Mouse (Mus musculus) granulocyte monocyte progenitor cell, adult 5-6 weeks (primary cell): ENCODE results near the gene Ear2. TPM values are rescaled to one million over a fixed set of nuclear protein-coding genes. Genes with fewer than 3 reads are reported as not detected.
"Not testable (repeated sequence)": the region's sequence is repeated elsewhere in the genome, so short reads cannot be mapped to it uniquely, and the experiment has no call there.

Experiments used
- ATAC-seq: replicated peaks from 2 replicates; pipeline ENCODE4 v1.8.0; 2016; ENCODE audit warnings: mild to moderate bottlenecking, moderate TSS enrichment, inconsistent platforms; ENCODE audit not compliant: poor library complexity, severe bottlenecking
- total RNA-seq, 2 experiments: library from RNA; stranded (forward) in 1 of 2; stranded (reverse) in 1 of 2; fragments of 200-712, 200-1000 nt in 1 of 2; fragments of >200 nt in 1 of 2; fragmentation: Nextera tagmentation in 1 of 2; gene quantifications; 2 replicates each; pipeline ENCODE4 v1.2.3; 2014 to 2017

Ear2 gene
- total RNA-seq (2014; fragmentation: Nextera tagmentation): not detected in 2 replicates
- 7.2 and 9.9 TPM in 2 replicates for total RNA-seq (2017)

DNA sequence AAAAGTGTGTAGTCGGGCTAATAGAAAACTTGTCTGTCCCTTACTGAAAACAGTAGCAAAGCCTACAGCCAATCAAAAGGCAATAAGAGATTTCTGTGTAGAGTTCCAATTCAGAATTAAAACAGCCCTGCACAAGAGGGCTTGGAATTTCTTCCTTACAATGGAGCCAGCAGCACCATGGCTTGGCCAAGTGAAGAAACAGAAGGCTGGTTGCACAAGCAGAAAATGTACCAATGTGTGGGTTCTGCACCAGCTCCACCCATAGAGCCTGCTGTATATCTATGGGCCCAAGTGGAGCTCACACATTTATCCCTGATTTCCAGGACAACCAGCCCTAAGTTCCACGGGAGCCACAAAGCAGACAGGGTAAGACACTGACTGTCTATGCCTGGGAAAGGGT is at the start of gene Ear2:
Ear2 (plus strand) TSS at position 301 of the 400 bp plus-strand sequence.
- not testable (repeated sequence) for ATAC-seq

DNA sequence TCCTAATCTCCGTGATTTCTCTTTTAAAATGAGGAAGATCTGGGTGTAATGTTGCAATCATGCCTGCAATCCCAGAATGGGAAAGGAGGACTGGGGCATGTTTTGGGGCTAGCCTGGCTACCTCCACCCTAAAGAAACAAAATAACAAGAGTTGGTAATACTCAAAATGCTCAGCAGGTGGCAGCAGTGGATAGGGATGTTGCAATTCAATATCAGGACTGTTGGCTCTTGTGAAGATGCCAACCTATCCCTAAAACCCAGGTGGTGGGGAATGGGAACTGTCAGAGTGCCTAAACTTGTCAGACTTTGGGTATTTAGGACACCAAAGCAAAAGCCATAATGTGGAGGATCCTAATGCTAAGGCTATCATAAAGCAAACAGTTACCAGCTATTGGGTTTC is 34.6 kb upstream of the Ear2 start:
- peak; percentile 90 for ATAC-seq

DNA sequence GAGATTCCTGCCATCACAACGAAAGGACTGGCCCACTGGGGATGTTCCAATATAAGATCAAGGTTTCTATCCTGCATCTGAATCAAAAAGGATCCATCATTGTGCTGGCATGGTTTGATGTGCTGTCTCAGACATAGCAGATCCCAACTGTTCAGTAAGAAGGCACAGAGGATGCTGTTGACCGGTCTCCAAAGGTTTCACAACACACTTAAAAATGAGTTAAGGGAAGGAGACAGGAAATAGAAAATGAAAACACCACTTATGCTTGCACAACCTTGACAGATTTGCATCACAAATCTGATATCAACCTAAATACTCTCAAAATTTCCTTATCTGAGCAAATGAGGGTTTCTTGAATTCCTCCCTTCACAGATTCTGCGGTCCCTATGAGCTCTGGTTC is 31.9 kb upstream of the Ear2 start:
- ATAC-seq: peak; percentile 70

DNA sequence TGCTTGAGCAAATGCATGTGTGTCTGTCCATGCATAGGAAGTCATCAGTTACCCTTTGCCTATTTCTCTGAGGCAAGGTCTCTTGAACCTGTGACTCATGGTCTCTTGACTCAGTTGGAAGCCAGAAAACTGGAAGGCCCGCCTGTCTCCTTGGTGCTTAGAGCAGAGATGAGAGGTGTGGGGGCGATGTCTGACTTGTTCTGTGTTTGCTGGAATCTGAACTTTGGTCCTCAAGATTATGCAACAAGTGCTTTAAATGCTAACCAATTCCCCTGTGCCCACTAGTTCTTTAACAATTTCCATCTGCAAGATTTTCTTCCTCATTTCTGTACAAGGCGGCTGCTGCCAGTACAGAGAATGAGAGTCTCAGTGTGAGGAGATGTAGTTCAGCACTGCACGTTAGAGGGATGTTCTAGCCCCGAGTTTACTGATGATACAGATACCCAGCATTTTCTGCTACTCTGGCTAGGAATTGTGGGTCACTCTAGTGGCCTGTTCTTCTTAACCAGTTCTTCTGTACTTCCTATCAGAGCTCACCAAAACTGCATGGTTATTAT is 24.6 kb upstream of the Ear2 start:
- peak; percentile 61 for ATAC-seq

DNA sequence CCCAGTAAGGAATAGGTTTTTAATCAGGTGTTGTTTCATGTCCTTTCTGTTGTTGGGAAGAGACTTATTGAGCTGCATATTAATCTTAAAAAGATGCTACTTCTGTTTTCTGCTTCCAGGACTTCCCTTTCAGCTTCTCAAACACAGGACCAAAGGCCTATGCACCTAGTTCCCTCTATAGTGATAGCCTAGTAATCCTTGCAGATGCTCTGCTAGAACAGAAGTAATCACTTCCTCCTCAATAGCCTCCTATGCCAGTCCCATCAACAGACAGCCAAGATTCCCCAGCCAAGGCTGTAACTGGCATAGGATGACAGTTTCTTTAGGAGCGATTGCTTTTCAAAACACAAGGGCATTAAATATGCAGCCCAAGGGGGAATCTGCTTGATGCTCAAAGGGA is 15.9 kb upstream of the Ear2 start:
- ATAC-seq: peak; percentile 78

DNA sequence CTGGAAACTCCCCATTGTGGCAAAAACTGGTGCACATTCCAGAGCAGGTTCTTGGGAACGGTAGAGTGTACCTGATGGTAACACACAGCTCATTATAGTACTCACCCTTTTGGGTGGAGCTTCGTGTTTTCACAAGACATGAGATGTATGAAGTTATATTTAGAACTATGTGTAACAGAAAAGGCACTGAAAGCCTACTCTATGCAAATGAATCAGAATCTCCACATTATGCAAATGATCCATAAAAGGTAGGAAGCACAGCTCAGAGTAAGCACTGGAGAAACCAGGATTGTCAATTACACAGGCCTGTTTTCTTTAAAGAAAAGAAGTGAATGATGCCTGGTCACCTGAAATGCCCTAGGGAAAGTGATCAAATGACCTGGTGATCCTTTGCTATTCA is 14.9 kb upstream of the Ear2 start:
- not testable (repeated sequence) for ATAC-seq

DNA sequence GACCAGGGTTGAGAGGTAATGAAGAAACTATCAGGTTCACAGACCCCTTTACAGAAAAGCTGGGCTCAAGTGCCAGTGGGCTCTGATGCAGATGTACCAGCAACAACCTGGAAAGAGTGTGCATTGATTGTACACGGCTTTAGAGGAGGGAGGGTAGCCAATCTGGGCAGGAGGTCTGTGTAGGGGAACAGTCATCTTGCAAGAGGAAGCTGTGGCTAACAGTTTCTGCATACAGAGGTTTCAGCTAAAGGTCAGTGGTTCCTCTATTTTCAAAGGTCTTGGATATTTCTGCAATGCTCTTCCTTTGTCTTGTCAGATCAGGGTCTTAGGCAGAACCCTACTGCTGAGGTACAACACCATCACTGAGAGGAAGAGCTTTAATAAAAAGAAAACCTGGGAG is 10.9 kb upstream of the Ear2 start:
- peak; percentile 95 for ATAC-seq

DNA sequence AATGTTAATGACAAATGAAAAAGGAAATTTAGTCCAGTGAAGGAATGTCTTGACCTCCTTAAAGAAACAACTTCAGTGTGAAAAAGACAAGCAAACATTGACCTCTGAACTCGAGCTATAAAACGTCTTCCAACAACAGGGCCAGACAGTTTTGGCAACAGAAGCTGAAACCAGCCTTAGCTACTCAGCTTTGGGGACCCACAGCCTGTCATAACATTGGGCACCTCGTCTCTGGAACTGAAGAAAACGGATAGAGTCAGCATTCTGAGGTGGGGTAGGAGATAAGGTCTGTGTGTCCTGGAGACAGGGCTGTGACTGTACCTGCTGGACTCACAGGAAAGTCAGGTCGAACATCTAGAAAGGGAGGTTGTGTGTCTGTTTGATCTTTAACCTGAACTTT is 8.0 kb upstream of the Ear2 start:
- ATAC-seq: not testable (repeated sequence)

DNA sequence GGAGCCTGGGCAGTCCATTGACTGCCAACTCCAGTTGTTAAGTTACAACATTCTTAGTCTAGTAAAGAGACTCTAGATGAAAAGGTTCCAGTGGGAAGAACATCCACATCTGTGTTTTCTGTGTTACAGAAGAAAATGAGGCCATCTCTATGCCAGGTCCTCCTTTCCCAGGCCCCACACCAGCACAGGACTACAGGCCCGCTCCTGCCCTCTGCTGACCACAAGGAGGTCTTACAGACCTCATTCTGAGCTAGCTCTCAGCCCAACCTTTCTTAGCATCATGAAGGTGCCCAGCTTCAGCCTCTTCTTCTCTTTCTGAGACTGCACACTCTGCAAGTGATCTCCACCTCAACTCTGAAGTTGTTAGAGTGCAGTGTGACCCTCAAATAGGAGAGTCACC is 2.4 kb upstream of the Ear2 start:
- ATAC-seq: peak; percentile 81

DNA sequence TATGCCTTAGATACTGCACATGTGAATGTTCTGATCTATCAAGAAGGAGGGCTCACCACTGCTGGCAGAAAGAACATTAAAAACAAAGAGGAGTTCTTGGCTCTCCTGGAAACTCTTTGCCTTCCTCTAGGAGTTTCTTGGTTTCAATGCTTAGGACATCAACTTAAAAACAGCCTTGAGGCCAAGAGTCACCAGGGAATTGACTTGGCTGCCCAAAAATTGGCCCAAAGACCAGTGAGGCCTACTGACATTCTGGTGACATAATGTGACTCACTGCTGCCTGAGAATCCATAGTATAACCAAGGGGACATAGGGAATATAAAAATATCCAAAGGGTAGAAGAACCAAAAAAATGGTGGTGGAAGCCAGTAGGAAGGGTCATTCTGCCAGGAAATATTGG is 8.5 kb downstream of the Ear2 start:
- no peak for ATAC-seq

DNA sequence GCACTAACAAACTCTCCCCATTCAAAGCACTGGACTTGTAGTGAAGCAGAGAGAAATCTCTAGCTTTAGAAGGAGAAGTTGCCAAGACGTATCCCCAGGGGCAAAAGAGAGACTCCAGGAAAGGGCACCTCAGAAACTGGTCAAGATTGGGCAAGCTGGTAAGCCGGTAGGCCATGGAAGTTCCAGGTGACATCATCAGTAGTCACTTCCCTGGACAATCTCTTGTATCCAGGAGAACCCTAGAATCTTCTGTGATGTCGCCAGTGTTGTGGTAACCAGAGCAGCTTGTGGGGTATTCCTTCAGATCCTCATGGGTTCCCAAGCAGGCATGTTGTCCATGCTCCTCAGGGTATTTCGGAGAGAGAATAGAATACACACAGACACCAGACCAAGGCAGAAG is 21.1 kb downstream of the Ear2 start, which contains the start of gene Gm3327:
Gm3327 (plus strand) TSS at position 301 of the 400 bp plus-strand sequence.
- ATAC-seq: not testable (repeated sequence)

Other genes starting within 250 kb of the Ear2 start
- gene Ear1, start 227.1 kb upstream of the Ear2 start, total RNA-seq (2014; fragmentation: Nextera tagmentation): not detected in 2 replicates
- 3.2 and 4.2 TPM in 2 replicates for gene Ear1, start 227.1 kb upstream of the Ear2 start, total RNA-seq (2017)
- gene Ear10, start 179.1 kb upstream of the Ear2 start, total RNA-seq (2014; fragmentation: Nextera tagmentation): not detected in 2 replicates
- not detected in 2 replicates for gene Ear10, start 179.1 kb upstream of the Ear2 start, total RNA-seq (2017)
- 8.1 and 11.5 TPM in 2 replicates for gene Gm8113, start 177.3 kb upstream of the Ear2 start, total RNA-seq (2014; fragmentation: Nextera tagmentation)
- 3.2 and 5.9 TPM in 2 replicates for gene Gm8113, start 177.3 kb upstream of the Ear2 start, total RNA-seq (2017)
- not detected in 2 replicates for gene Ang5, start 145.6 kb upstream of the Ear2 start, total RNA-seq (2014; fragmentation: Nextera tagmentation)
- gene Ang5, start 145.6 kb upstream of the Ear2 start, total RNA-seq (2017): not detected in 2 replicates
- gene Ang6, start 100.4 kb upstream of the Ear2 start, total RNA-seq (2014; fragmentation: Nextera tagmentation): not detected in 2 replicates
- gene Ang6, start 100.4 kb upstream of the Ear2 start, total RNA-seq (2017): not detected in 2 replicates
- gene Gm3327, start 21.2 kb downstream of the Ear2 start, total RNA-seq (2014; fragmentation: Nextera tagmentation): not detected in 2 replicates
- gene Gm3327, start 21.2 kb downstream of the Ear2 start, total RNA-seq (2017): not detected in 2 replicates
- gene Gm8212, start 95.0 kb downstream of the Ear2 start, total RNA-seq (2014; fragmentation: Nextera tagmentation): not detected in 2 replicates
- not detected in 2 replicates for gene Gm8212, start 95.0 kb downstream of the Ear2 start, total RNA-seq (2017)
- not detected in 2 replicates for gene 4930503E14Rik, start 110.6 kb downstream of the Ear2 start, total RNA-seq (2014; fragmentation: Nextera tagmentation)
- not detected in 2 replicates for gene 4930503E14Rik, start 110.6 kb downstream of the Ear2 start, total RNA-seq (2017)
- not detected in 2 replicates for gene Gm8220, start 182.9 kb downstream of the Ear2 start, total RNA-seq (2014; fragmentation: Nextera tagmentation)
- gene Gm8220, start 182.9 kb downstream of the Ear2 start, total RNA-seq (2017): not detected in 2 replicates
- not detected in 2 replicates for gene Gm5930, start 235.9 kb downstream of the Ear2 start, total RNA-seq (2014; fragmentation: Nextera tagmentation)
- not detected in 2 replicates for gene Gm5930, start 235.9 kb downstream of the Ear2 start, total RNA-seq (2017)